Mouse (Mus musculus) cerebellum, adult 2 months (tissue): ENCODE data around the gene Oprd1.

ENCODE experiments used
- CTCF ChIP-seq: fragments of 200-500 bp; IDR thresholded peaks from 2 replicates; pipeline ENCODE4 v1.5.1; 2011; ENCODE audit warnings: low read depth, mild to moderate bottlenecking, control low read depth, low read length, moderate library complexity, borderline replicate concordance; ENCODE audit not compliant: insufficient read depth
- POLR2A ChIP-seq: fragments of 200-500 bp; IDR thresholded peaks from 2 replicates; pipeline ENCODE4 v1.6.1; 2011; ENCODE audit warnings: low read length, control low read depth, borderline replicate concordance; ENCODE audit not compliant: insufficient read depth

GRCm38 (mm10) chr4:132076480-132077405 is 67.5 kb downstream of the Oprd1 start:
- TF ChIP-seq CTCF: no peak
- no peak for TF ChIP-seq POLR2A
